ENCODE assay signal across 22 mouse cellular contexts in genomic region chr6:35011953-35012352, GRCm38 (mm10). TPM values are rescaled to one million over a fixed set of nuclear protein-coding genes. Genes with fewer than 3 reads are reported as not detected.
A peak's percentile ranks its signal among the peaks of the same experiment; 100 is the strongest.
DNase-seq lines count a peak whose midpoint lies in the region; ATAC-seq lines count a peak whose summit lies in the region.
"Had no signal": no experiment of that assay in that cellular context is flagged by ENCODE, and none has a peak within 500 bp of the region (broad histone marks: within the 10 kb centered on the region; RNA-seq: fewer than 3 reads in every experiment).

No protein-coding gene starts in this region.

- no peaks in the 10 kb centered on the region for H3K9me3 ChIP-seq in forebrain, embryonic 15.5 days
- H3K9me3 ChIP-seq in forebrain, embryonic 11.5 days (ENCODE audit: control insufficient read depth, low read length): no peaks in the 10 kb centered on the region
- no peaks in the 10 kb centered on the region for H3K9me3 ChIP-seq in embryonic facial prominence, embryonic 11.5 days (replicated peaks; ENCODE audit: control insufficient read depth, low read length)
- H3K9me3 ChIP-seq in forebrain, embryonic 16.5 days (ENCODE audit: control insufficient read depth, low read length): no peaks in the 10 kb centered on the region
- H3K9me3 ChIP-seq: embryonic facial prominence, embryonic 15.5 days; hindbrain, embryonic 12.5 days had no signal

- H3K27ac ChIP-seq in forebrain, embryonic 15.5 days (replicated peaks): no peak overlapping the region
- no peak overlapping the region for H3K27ac ChIP-seq in forebrain, embryonic 11.5 days (ENCODE audit: low read depth, low read length)
- no peak overlapping the region for H3K27ac ChIP-seq in embryonic facial prominence, embryonic 11.5 days (replicated peaks; ENCODE audit: low read depth, low read length)
- no peak overlapping the region for H3K27ac ChIP-seq in forebrain, embryonic 16.5 days (ENCODE audit: low read length)
- H3K27ac ChIP-seq: embryonic facial prominence, embryonic 15.5 days; gastrocnemius, adult 2 months; hindbrain, embryonic 12.5 days had no signal

- no peak overlapping the region for H3K4me2 ChIP-seq in forebrain, embryonic 15.5 days (replicated peaks)
- H3K4me2 ChIP-seq in forebrain, embryonic 11.5 days (ENCODE audit: low read depth, low read length, severe bottlenecking): no peak overlapping the region
- H3K4me2 ChIP-seq in embryonic facial prominence, embryonic 11.5 days (ENCODE audit: low read depth, low read length): no peak overlapping the region
- no peak overlapping the region for H3K4me2 ChIP-seq in forebrain, embryonic 16.5 days (ENCODE audit: low read length)
- H3K4me2 ChIP-seq: embryonic facial prominence, embryonic 15.5 days; hindbrain, embryonic 12.5 days had no signal

- 62% methylated on average over 1 of the region's 1 CpGs for WGBS in forebrain, embryonic 15.5 days
- WGBS in forebrain, embryonic 11.5 days: 95% methylated on average over 1 of the region's 1 CpGs
- WGBS in embryonic facial prominence, embryonic 11.5 days: 31% methylated on average over 1 of the region's 1 CpGs
- 67% methylated on average over 1 of the region's 1 CpGs for WGBS in forebrain, embryonic 16.5 days

- H3K36me3 ChIP-seq in forebrain, embryonic 15.5 days: no peaks in the 10 kb centered on the region
- H3K36me3 ChIP-seq in forebrain, embryonic 11.5 days (ENCODE audit: control insufficient read depth, insufficient read depth, low read length): no peaks in the 10 kb centered on the region
- H3K36me3 ChIP-seq in embryonic facial prominence, embryonic 11.5 days (replicated peaks; ENCODE audit: control insufficient read depth, insufficient read depth, low read depth, low read length): no peaks in the 10 kb centered on the region
- H3K36me3 ChIP-seq in forebrain, embryonic 16.5 days (ENCODE audit: control insufficient read depth, insufficient read depth): no peaks in the 10 kb centered on the region
- H3K36me3 ChIP-seq: embryonic facial prominence, embryonic 15.5 days; hindbrain, embryonic 12.5 days had no signal

- ATAC-seq in forebrain, embryonic 15.5 days (replicated peaks): peak; percentile 80
- ATAC-seq in forebrain, embryonic 11.5 days (replicated peaks; ENCODE audit: low FRiP score): no peak
- no peak for ATAC-seq in embryonic facial prominence, embryonic 11.5 days (replicated peaks; ENCODE audit: insufficient number of reproducible peaks, low FRiP score, low TSS enrichment, low read depth)
- peak; percentile 84 for ATAC-seq in forebrain, embryonic 16.5 days
- ATAC-seq: hindbrain, embryonic 16.5 days; inflammation-experienced regulatory T-cells, adult 6 months; intestine, postnatal 0 days had no signal

- H3K4me3 ChIP-seq in forebrain, embryonic 15.5 days: no peak overlapping the region
- no peak overlapping the region for H3K4me3 ChIP-seq in forebrain, embryonic 11.5 days (ENCODE audit: low read depth, low read length)
- H3K4me3 ChIP-seq in embryonic facial prominence, embryonic 11.5 days (ENCODE audit: low read depth, low read length): no peak overlapping the region
- H3K4me3 ChIP-seq in forebrain, embryonic 16.5 days (replicated peaks; ENCODE audit: low read length): no peak overlapping the region
- H3K4me3 ChIP-seq: embryonic facial prominence, embryonic 15.5 days; erythroblast, embryonic 14.5 days; gastrocnemius, adult 2 months; hindbrain, embryonic 12.5 days had no signal

- DNase-seq in forebrain, embryonic 11.5 days (ENCODE audit: low spot score): no peak
- peak; percentile 65 for DNase-seq in embryonic facial prominence, embryonic 11.5 days (ENCODE audit: low spot score)
- DNase-seq in cerebellum, adult 18-20 months: no peak
- no peak for DNase-seq in yolk sac, embryonic 10.5 days (ENCODE audit: low spot score)
- no peak for DNase-seq in MN1 (ENCODE audit: low spot score)
- DNase-seq: adrenal gland, adult 8-10 months; cerebellum, adult 11-12 months; cerebellum, adult 9-11 months; cerebellum, postnatal 36 days; gastrocnemius, adult 2 months; gastrocnemius, postnatal 25 days; heart, postnatal 10 days; heart, postnatal 4 days; kidney, adult 8-10 months had no signal

- no peak overlapping the region for H3K9ac ChIP-seq in forebrain, embryonic 15.5 days (replicated peaks)
- H3K9ac ChIP-seq in forebrain, embryonic 11.5 days (ENCODE audit: low read length): no peak overlapping the region
- H3K9ac ChIP-seq in embryonic facial prominence, embryonic 11.5 days (replicated peaks; ENCODE audit: low read length): no peak overlapping the region
- H3K9ac ChIP-seq in forebrain, embryonic 16.5 days (replicated peaks; ENCODE audit: low read depth, low read length): no peak overlapping the region
- H3K9ac ChIP-seq: embryonic facial prominence, embryonic 15.5 days; hindbrain, embryonic 12.5 days had no signal

- H3K4me1 ChIP-seq in forebrain, embryonic 15.5 days: peaks cover 4% of the 10 kb centered on the region; the same call in 1 of the 2 replicates
- no peaks in the 10 kb centered on the region for H3K4me1 ChIP-seq in forebrain, embryonic 11.5 days (replicated peaks; ENCODE audit: control insufficient read depth, insufficient read depth, low read length)
- H3K4me1 ChIP-seq in embryonic facial prominence, embryonic 11.5 days (ENCODE audit: control insufficient read depth, insufficient read depth, low read length): no peaks in the 10 kb centered on the region
- H3K4me1 ChIP-seq in forebrain, embryonic 16.5 days (replicated peaks; ENCODE audit: control insufficient read depth, insufficient read depth, low read length): no peaks in the 10 kb centered on the region
- H3K4me1 ChIP-seq: hindbrain, embryonic 12.5 days had no signal

- no peaks in the 10 kb centered on the region for H3K27me3 ChIP-seq in forebrain, embryonic 15.5 days
- no peaks in the 10 kb centered on the region for H3K27me3 ChIP-seq in forebrain, embryonic 11.5 days (ENCODE audit: control insufficient read depth, insufficient read depth, low read length)
- no peaks in the 10 kb centered on the region for H3K27me3 ChIP-seq in embryonic facial prominence, embryonic 11.5 days (ENCODE audit: control insufficient read depth, insufficient read depth, low read length)
- H3K27me3 ChIP-seq in forebrain, embryonic 16.5 days (replicated peaks; ENCODE audit: control insufficient read depth, insufficient read depth, low read length): no peaks in the 10 kb centered on the region
- H3K27me3 ChIP-seq: embryonic facial prominence, embryonic 15.5 days; hindbrain, embryonic 12.5 days had no signal

RNA-seq across cellular contexts. Expression of gene Slc23a4, which starts 23.7 kb away (rescaled TPM):
- polyA plus RNA-seq in forebrain, embryonic 15.5 days (2015; fragmentation: Nextera tagmentation; extraction: Ambion mirVana): 0.42 and 0.48 TPM in 2 replicates
- 0.16 and 0.51 TPM in 2 replicates for polyA plus RNA-seq in forebrain, embryonic 11.5 days (2014; fragmentation: Nextera tagmentation; extraction: Ambion mirVana)
- 0.75 TPM in 1 of 2 replicates, not detected in the other for polyA plus RNA-seq in embryonic facial prominence, embryonic 11.5 days (2014; fragmentation: Nextera tagmentation; extraction: Ambion mirVana)
- polyA plus RNA-seq in forebrain, embryonic 16.5 days (2015; fragmentation: Nextera tagmentation; extraction: Ambion mirVana): 0.76 and 0.85 TPM in 2 replicates
- polyA plus RNA-seq: erythroblast, embryonic 14.5 days had no signal

Comparison
In these comparisons a context has a peak if more than half of its experiments do, and no peak if none do; other contexts are left out.
1. ATAC-seq: peak in forebrain, embryonic 15.5 days (single experiment) and forebrain, embryonic 16.5 days (single experiment); none in forebrain, embryonic 11.5 days (single experiment) and embryonic facial prominence, embryonic 11.5 days (single experiment).